Mouse (Mus musculus): Measurements from ENCODE around the gene Chst3. TPM values are rescaled to one million over a fixed set of nuclear protein-coding genes. Genes with fewer than 3 reads are reported as not detected.
A peak's percentile ranks its signal among the peaks of the same experiment; 100 is the strongest.
"Not testable (repeated sequence)": the region's sequence is repeated elsewhere in the genome, so short reads cannot be mapped to it uniquely, and the experiment has no call there.

The Chst3 gene
- polyA plus RNA-seq, 1 experiment from 2014 or later, result 3.7 TPM

DNA sequence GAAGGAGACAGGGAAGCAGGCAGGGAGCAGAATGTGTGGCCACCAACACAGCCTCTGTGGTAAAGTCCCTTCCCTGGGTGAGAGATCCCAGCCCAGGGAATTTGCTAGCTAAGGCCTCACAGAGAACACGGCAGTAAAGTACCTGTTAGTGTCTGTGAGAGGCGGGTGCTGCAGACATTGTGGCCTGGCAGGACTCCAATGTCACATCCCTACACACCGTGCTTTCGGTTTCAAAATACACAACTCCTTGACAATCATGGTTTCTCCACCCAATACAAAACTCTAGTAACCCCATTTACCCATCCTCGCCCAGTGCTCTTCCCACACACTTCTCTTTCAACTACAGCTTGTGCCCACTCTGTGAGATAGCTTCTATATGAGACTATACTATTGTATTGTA is 80.4 kb downstream of the Chst3 start:
- Histone ChIP-seq H3K36me3 (no peaks in the 10 kb centered on the region), H3K9me3 (no peaks in the 10 kb centered on the region), H3K27me3 (no peaks in the 10 kb centered on the region), H3K9ac (no peak overlapping the region), H3K4me1 (peaks cover 8% of the 10 kb centered on the region), H3K4me2 (replicated peaks) (no peak overlapping the region), H3K27ac (no peak overlapping the region), H3K4me3 (no peak overlapping the region)
- WGBS, result 74% methylated on average over 5 of the region's 5 CpGs
- no peak for ATAC-seq (ENCODE audit: low FRiP score, low read depth)

- Histone ChIP-seq H3K4me2 (replicated peaks) (no peak overlapping the region), H3K9ac (no peak overlapping the region), H3K27ac (no peak overlapping the region), H3K4me3 (no peak overlapping the region), H3K9me3 (no peaks in the 10 kb centered on the region), H3K27me3 (no peaks in the 10 kb centered on the region), H3K4me1 (peaks cover 15% of the 10 kb centered on the region), H3K36me3 (no peaks in the 10 kb centered on the region)
- 78% methylated on average over 7 of the region's 7 CpGs for WGBS
- ATAC-seq (ENCODE audit: low FRiP score, low read depth), result no peak
Measured at GRCm38 (mm10) chr10:60136935-60137334, 82.1 kb downstream of the Chst3 start.

DNA sequence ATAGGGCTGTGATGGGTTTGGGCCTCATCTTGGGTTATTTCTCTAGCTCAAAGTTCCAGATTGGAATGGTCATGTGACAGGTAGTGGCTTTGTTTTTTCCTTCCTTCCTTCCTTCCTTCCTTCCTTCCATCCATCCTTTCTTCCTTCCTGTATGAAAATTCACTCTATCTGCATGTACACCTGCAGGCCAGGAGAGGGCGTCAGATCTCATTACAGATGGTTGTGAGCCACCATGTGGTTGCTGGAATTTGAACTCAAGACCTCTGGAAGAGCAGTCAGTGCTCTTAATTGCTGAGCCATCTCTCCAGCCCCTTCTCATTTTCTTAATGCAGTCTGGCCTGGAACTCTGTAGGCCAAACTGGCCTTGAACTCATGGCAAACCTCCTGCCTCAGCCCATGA is 83.0 kb downstream of the Chst3 start:
- ATAC-seq (ENCODE audit: low FRiP score, low read depth); H3K9ac ChIP-seq; H3K27me3 ChIP-seq; H3K9me3 ChIP-seq; H3K36me3 ChIP-seq; H3K27ac ChIP-seq; H3K4me3 ChIP-seq; H3K4me2 ChIP-seq (replicated peaks): not testable (repeated sequence)
- WGBS, result 61% methylated on average over 1 of the region's 1 CpGs
- peaks cover 15% of the 10 kb centered on the region for H3K4me1 ChIP-seq

DNA sequence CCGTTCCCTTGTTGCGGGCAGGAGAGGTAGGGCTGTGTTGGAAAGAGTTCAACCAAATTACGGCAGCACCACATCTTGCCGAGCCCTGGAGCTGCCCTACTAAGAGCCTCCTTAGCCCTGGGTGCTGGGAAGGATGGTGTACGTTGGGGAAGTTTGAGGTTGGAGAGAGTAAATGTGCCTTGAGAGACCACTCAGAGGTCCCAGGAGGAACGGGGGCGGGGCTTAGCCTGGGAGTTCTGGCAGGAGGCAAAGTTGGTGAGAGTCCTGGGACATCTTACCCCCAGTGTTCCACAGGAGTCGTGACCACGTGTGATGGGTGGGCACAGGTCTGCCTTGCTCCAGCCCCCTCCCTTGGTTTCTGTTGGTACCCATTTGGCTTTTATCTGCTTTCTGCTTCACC is 84.9 kb downstream of the Chst3 start:
- H3K36me3 ChIP-seq, result no peaks in the 10 kb centered on the region

GRCm38 (mm10) chr10:60133501-60133900 is 85.6 kb downstream of the Chst3 start:
- no peak overlapping the region for H3K4me3 ChIP-seq
- peaks cover 15% of the 10 kb centered on the region for H3K4me1 ChIP-seq
- no peaks in the 10 kb centered on the region for H3K27me3 ChIP-seq
- H3K4me2 ChIP-seq (replicated peaks), result peak overlapping the region; percentile 38
- no peaks in the 10 kb centered on the region for H3K9me3 ChIP-seq
- H3K9ac ChIP-seq, result no peak overlapping the region
- ATAC-seq (ENCODE audit: low FRiP score, low read depth), result no peak; the same call in 1 of the 2 replicates
- no peak overlapping the region for H3K27ac ChIP-seq
- no peaks in the 10 kb centered on the region for H3K36me3 ChIP-seq
- 20% methylated on average over 6 of the region's 6 CpGs for WGBS

More for the DNA sequence above, 84.9 kb downstream of the Chst3 start:
- H3K9ac ChIP-seq, result no peak overlapping the region
- H3K4me3 ChIP-seq, result no peak overlapping the region
- H3K4me2 ChIP-seq (replicated peaks), result peak overlapping the region; percentile 38; the same call in 1 of the 2 replicates
- no peak overlapping the region for H3K27ac ChIP-seq
- H3K27me3 ChIP-seq, result no peaks in the 10 kb centered on the region
- 51% methylated on average over 9 of the region's 9 CpGs for WGBS
- no peak for ATAC-seq (ENCODE audit: low FRiP score, low read depth)
- H3K4me1 ChIP-seq, result peaks cover 15% of the 10 kb centered on the region
- no peaks in the 10 kb centered on the region for H3K9me3 ChIP-seq

Small RNA genes within 50 kb of the gene (microRNA-seq; reads per million reads assigned to microRNA genes)
- not detected for gene Gm22117

Other genes with a start within 250 kb of the Chst3 start
- gene Ascc1, start 216.5 kb downstream of the Chst3 start, polyA plus RNA-seq (2015; fragmentation: Nextera tagmentation; extraction: Ambion mirVana), result 44.9 and 46.0 TPM in 2 replicates
- 128 and 133 TPM in 2 replicates for gene Anapc16, start 216.1 kb downstream of the Chst3 start, polyA plus RNA-seq (2015; fragmentation: Nextera tagmentation; extraction: Ambion mirVana)
- gene Spock2, start 113.0 kb downstream of the Chst3 start, polyA plus RNA-seq (2015; fragmentation: Nextera tagmentation; extraction: Ambion mirVana), result 6.1 and 7.2 TPM in 2 replicates
- gene Psap, start 58.4 kb upstream of the Chst3 start, polyA plus RNA-seq (2015; fragmentation: Nextera tagmentation; extraction: Ambion mirVana), result 103 and 104 TPM in 2 replicates
- 1.9 and 2.0 TPM in 2 replicates for gene Vsir, start 127.6 kb upstream of the Chst3 start, polyA plus RNA-seq (2015; fragmentation: Nextera tagmentation; extraction: Ambion mirVana)
- gene Gm17455, start 180.5 kb upstream of the Chst3 start, polyA plus RNA-seq (2015; fragmentation: Nextera tagmentation; extraction: Ambion mirVana), result 0.79 and 1.0 TPM in 2 replicates

Measured in limb, embryonic 13.5 days (tissue).